Mouse (Mus musculus): ENCODE measurements around the gene Sec14l3. TPM values are rescaled to one million over a fixed set of nuclear protein-coding genes. Genes with fewer than 3 reads are reported as not detected.
"Not testable (repeated sequence)": the region's sequence is repeated elsewhere in the genome, so short reads cannot be mapped to it uniquely, and the experiment has no call there.

The Sec14l3 gene
- polyA plus RNA-seq, 1 experiment: not detected

GRCm38 (mm10) chr11:4101851-4102250, 37.2 kb downstream of the Sec14l3 start:
- Histone ChIP-seq H3K27ac (ENCODE audit: control insufficient read depth, insufficient read depth, low read depth, low read length, poor library complexity) (no peak overlapping the region), H3K4me1 (ENCODE audit: control insufficient read depth, insufficient read depth, low read length) (no peaks in the 10 kb centered on the region), H3K4me3 (replicated peaks; ENCODE audit: control insufficient read depth, low read depth, low read length) (no peak overlapping the region)
- WGBS: 54% methylated on average over 5 of the region's 5 CpGs
- TF ChIP-seq POLR2A (IDR thresholded peaks at IDR 0.05; ENCODE audit: borderline replicate concordance, control insufficient read depth, low read depth, low read length) (no peak), CTCF (IDR thresholded peaks at IDR 0.05; ENCODE audit: control insufficient read depth, insufficient read depth, low read length) (no peak)

DNA sequence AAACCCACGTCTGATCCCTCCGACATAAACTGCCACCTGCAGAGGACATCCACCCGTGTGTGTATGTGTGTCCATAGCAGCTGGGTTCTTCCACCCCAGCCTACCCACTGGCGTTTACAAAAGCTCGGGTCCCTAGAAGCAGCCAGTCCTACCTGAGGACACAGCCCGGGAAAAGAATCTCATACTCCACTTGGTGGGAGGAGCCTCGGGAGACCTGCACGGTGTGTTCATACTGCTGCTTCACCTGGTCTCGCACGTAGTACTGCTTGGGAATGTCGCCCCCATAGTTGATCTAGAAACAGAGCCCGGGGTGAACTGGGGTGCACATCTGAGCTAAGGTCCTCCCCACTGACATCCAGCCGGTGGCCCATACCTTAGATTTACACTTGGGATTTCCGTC, 38.9 kb downstream of the Sec14l3 start:
- 87% methylated on average over 14 of the region's 14 CpGs for WGBS
- no peak overlapping the region for H3K4me3 ChIP-seq (replicated peaks; ENCODE audit: control insufficient read depth, low read depth, low read length)
- no peak overlapping the region for H3K27ac ChIP-seq (ENCODE audit: control insufficient read depth, insufficient read depth, low read depth, low read length, poor library complexity)
- H3K4me1 ChIP-seq (ENCODE audit: control insufficient read depth, insufficient read depth, low read length): no peaks in the 10 kb centered on the region
- TF ChIP-seq POLR2A (IDR thresholded peaks at IDR 0.05; ENCODE audit: borderline replicate concordance, control insufficient read depth, low read depth, low read length) (no peak), CTCF (IDR thresholded peaks at IDR 0.05; ENCODE audit: control insufficient read depth, insufficient read depth, low read length) (no peak)

- H3K4me3 ChIP-seq (replicated peaks; ENCODE audit: control insufficient read depth, low read depth, low read length): no peak overlapping the region
- 86% methylated on average over 5 of the region's 5 CpGs for WGBS
Measured at GRCm38 (mm10) chr11:4104989-4105388, 40.3 kb downstream of the Sec14l3 start.

GRCm38 (mm10) chr11:4105444-4105843, 40.8 kb downstream of the Sec14l3 start:
- Histone ChIP-seq H3K4me1 (ENCODE audit: control insufficient read depth, insufficient read depth, low read length) (no peaks in the 10 kb centered on the region), H3K27ac (ENCODE audit: control insufficient read depth, insufficient read depth, low read depth, low read length, poor library complexity) (no peak overlapping the region), H3K4me3 (replicated peaks; ENCODE audit: control insufficient read depth, low read depth, low read length) (no peak overlapping the region)
- TF ChIP-seq POLR2A (IDR thresholded peaks at IDR 0.05; ENCODE audit: borderline replicate concordance, control insufficient read depth, low read depth, low read length) (no peak), CTCF (IDR thresholded peaks at IDR 0.05; ENCODE audit: control insufficient read depth, insufficient read depth, low read length) (no peak)
- WGBS: 81% methylated on average over 6 of the region's 6 CpGs

More at GRCm38 (mm10) chr11:4104989-4105388, 40.3 kb downstream of the Sec14l3 start:
- H3K27ac ChIP-seq (ENCODE audit: control insufficient read depth, insufficient read depth, low read depth, low read length, poor library complexity): no peak overlapping the region
- no peaks in the 10 kb centered on the region for H3K4me1 ChIP-seq (ENCODE audit: control insufficient read depth, insufficient read depth, low read length)
- no peak for TF ChIP-seq CTCF (IDR thresholded peaks at IDR 0.05; ENCODE audit: control insufficient read depth, insufficient read depth, low read length)
- no peak for TF ChIP-seq POLR2A (IDR thresholded peaks at IDR 0.05; ENCODE audit: borderline replicate concordance, control insufficient read depth, low read depth, low read length)

- not testable (repeated sequence) for H3K27ac ChIP-seq (ENCODE audit: control insufficient read depth, insufficient read depth, low read depth, low read length, poor library complexity); H3K4me3 ChIP-seq (replicated peaks; ENCODE audit: control insufficient read depth, low read depth, low read length); H3K4me1 ChIP-seq (ENCODE audit: control insufficient read depth, insufficient read depth, low read length)
- 90% methylated on average over 6 of the region's 6 CpGs for WGBS
Measured at GRCm38 (mm10) chr11:4107901-4108300, 43.3 kb downstream of the Sec14l3 start.

DNA sequence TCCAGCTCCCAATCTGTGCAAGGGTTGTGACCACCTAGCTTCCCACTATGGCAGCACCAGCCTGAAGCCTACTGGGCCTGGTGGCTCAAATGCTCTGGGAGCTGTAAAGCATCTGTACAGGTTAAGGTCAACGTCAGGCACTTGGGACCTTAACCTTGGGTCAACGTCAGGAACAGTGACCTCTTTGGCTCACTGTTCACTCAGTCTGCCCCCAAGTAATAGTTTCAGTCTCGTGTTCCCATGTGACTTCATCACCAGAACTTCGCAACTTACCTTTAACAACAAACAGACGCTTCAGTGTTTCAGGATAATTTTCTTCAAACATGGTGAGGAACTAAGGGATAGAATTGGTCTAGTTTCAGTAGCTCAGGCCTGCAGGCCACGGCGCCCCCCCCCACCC, 44.0 kb downstream of the Sec14l3 start:
- Histone ChIP-seq H3K4me1 (ENCODE audit: control insufficient read depth, insufficient read depth, low read length) (no peaks in the 10 kb centered on the region), H3K27ac (ENCODE audit: control insufficient read depth, insufficient read depth, low read depth, low read length, poor library complexity) (no peak overlapping the region), H3K4me3 (replicated peaks; ENCODE audit: control insufficient read depth, low read depth, low read length) (no peak overlapping the region)
- WGBS: 89% methylated on average over 7 of the region's 7 CpGs
- no peak for TF ChIP-seq CTCF (IDR thresholded peaks at IDR 0.05; ENCODE audit: control insufficient read depth, insufficient read depth, low read length)

DNA sequence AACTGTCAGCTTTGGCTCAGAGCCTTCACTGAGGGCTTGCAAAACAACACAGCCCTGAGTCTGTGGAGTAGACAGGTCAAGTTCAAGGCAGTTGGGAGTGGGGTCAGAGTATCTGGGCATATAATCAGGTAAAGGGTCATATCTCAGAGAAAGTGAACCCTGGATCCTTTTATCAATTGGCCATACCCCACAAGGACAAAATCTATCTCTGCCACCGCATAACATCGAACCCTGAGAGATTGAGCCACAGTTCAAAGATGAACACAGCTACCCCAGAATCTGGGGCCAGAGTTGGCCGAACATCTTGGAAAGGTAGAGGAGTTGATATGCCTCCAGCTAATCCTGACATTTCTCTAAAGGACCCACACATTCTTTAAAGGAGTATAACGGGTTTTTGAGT, 47.4 kb downstream of the Sec14l3 start:
- TF ChIP-seq CTCF (IDR thresholded peaks at IDR 0.05; ENCODE audit: control insufficient read depth, insufficient read depth, low read length) (no peak), POLR2A (IDR thresholded peaks at IDR 0.05; ENCODE audit: borderline replicate concordance, control insufficient read depth, low read depth, low read length) (no peak)
- Histone ChIP-seq H3K4me3 (replicated peaks; ENCODE audit: control insufficient read depth, low read depth, low read length) (no peak overlapping the region), H3K27ac (ENCODE audit: control insufficient read depth, insufficient read depth, low read depth, low read length, poor library complexity) (no peak overlapping the region), H3K4me1 (ENCODE audit: control insufficient read depth, insufficient read depth, low read length) (peaks cover 1% of the 10 kb centered on the region; the same call in 1 of the 2 replicates)
- 83% methylated on average over 4 of the region's 4 CpGs for WGBS

- no peak overlapping the region for H3K4me3 ChIP-seq (replicated peaks; ENCODE audit: control insufficient read depth, low read depth, low read length)
- no peak for TF ChIP-seq POLR2A (IDR thresholded peaks at IDR 0.05; ENCODE audit: borderline replicate concordance, control insufficient read depth, low read depth, low read length)
- TF ChIP-seq CTCF (IDR thresholded peaks at IDR 0.05; ENCODE audit: control insufficient read depth, insufficient read depth, low read length): no peak
- WGBS: 93% methylated on average over 6 of the region's 6 CpGs
- H3K27ac ChIP-seq (ENCODE audit: control insufficient read depth, insufficient read depth, low read depth, low read length, poor library complexity): no peak overlapping the region
- peaks cover 1% of the 10 kb centered on the region; the same call in 1 of the 2 replicates for H3K4me1 ChIP-seq (ENCODE audit: control insufficient read depth, insufficient read depth, low read length)
Measured at GRCm38 (mm10) chr11:4112861-4113260, 48.2 kb downstream of the Sec14l3 start.

GRCm38 (mm10) chr11:4113496-4113895, 48.9 kb downstream of the Sec14l3 start:
- Histone ChIP-seq H3K4me1 (ENCODE audit: control insufficient read depth, insufficient read depth, low read length) (peaks cover 1% of the 10 kb centered on the region; the same call in 1 of the 2 replicates), H3K4me3 (replicated peaks; ENCODE audit: control insufficient read depth, low read depth, low read length) (no peak overlapping the region), H3K27ac (ENCODE audit: control insufficient read depth, insufficient read depth, low read depth, low read length, poor library complexity) (no peak overlapping the region)
- 71% methylated on average over 4 of the region's 4 CpGs for WGBS
- TF ChIP-seq POLR2A (IDR thresholded peaks at IDR 0.05; ENCODE audit: borderline replicate concordance, control insufficient read depth, low read depth, low read length) (no peak), CTCF (IDR thresholded peaks at IDR 0.05; ENCODE audit: control insufficient read depth, insufficient read depth, low read length) (no peak)
